Comparison of ENCODE assay signal across 18 mouse cellular contexts in the genomic region with DNA sequence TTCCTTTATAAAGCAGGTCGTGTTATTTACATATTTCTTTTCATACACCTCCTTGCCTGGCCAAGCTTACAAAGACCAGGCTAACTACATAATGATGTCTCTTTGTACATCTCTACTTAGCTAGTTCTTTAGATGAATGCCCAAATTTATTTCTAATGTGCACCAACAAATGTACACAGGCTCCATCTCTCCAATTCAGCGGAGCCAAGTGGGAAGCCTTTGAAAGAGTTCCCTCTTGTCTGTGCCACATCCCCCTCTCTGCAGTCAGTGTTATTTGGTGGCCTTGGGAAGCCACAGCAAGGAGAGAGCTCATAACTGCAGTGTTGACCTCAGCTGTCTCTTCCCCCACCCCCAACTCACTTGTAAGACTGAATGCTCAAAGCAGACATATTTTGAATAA. TPM values are rescaled to one million over a fixed set of nuclear protein-coding genes. Genes with fewer than 3 reads are reported as not detected.
"Had no signal": no experiment of that assay in that cellular context is flagged by ENCODE, and none has a peak within 500 bp of the region (broad histone marks: within the 10 kb centered on the region; RNA-seq: fewer than 3 reads in every experiment).

No protein-coding gene starts in this region.

- H3K4me3 ChIP-seq: limb, embryonic 13.5 days; midbrain, embryonic 12.5 days; neural tube, embryonic 12.5 days; stomach, embryonic 15.5 days had no signal

- H3K4me1 ChIP-seq: stomach, embryonic 15.5 days had no signal

- H3K9ac ChIP-seq: limb, embryonic 13.5 days; liver, embryonic 14.5 days; midbrain, embryonic 12.5 days; neural tube, embryonic 12.5 days; stomach, embryonic 15.5 days had no signal

- H3K27ac ChIP-seq: kidney, postnatal 0 days; limb, embryonic 13.5 days; liver, embryonic 14.5 days; midbrain, embryonic 12.5 days; neural tube, embryonic 12.5 days; stomach, embryonic 15.5 days had no signal

- H3K4me2 ChIP-seq: limb, embryonic 13.5 days; midbrain, embryonic 12.5 days; stomach, embryonic 15.5 days had no signal

- H3K27me3 ChIP-seq: limb, embryonic 13.5 days; stomach, embryonic 15.5 days had no signal

- H3K9me3 ChIP-seq: limb, embryonic 13.5 days; midbrain, embryonic 12.5 days; neural tube, embryonic 12.5 days; stomach, embryonic 15.5 days had no signal

- DNase-seq: kidney, postnatal 36 days; lung, adult 18-20 months; right cerebral cortex, postnatal 14 days; thymus, adult 2 months; thymus, postnatal 25 days had no signal

- H3K36me3 ChIP-seq: limb, embryonic 13.5 days; midbrain, embryonic 12.5 days; neural tube, embryonic 12.5 days; stomach, embryonic 15.5 days had no signal

RNA-seq across cellular contexts. Expression of a gene that starts 46.3 kb away (rescaled TPM):
- total RNA-seq: liver, adult 2 months; megakaryocyte-erythroid progenitor cell, adult 5-6 weeks; neutrophil, adult 5-6 weeks had no signal
- polyA plus RNA-seq: kidney, postnatal 0 days; liver, adult 2 months; liver, embryonic 14.5 days; lung, embryonic 16.5 days; neural tube, embryonic 12.5 days; spleen, adult 2 months; stomach, embryonic 15.5 days; testis, adult 2 months; urinary bladder, adult 2 months had no signal
